Mouse (Mus musculus) MEL (cell line): Measurements from ENCODE around the gene Nkx6-1.

Source experiments
- BHLHE40 ChIP-seq: IDR thresholded peaks from 2 replicates; pipeline ENCODE4 v1.6.1; 2012; ENCODE audit warnings: low read depth, mild to moderate bottlenecking, inconsistent platforms, low read length, improper control_type of control experiment, borderline replicate concordance
- CTCF ChIP-seq, 3 experiments: IDR thresholded peaks in 2 of 3; conservative IDR thresholded peaks in 1 of 3; 2 replicates each; pipeline ENCODE4 v1.5.1; 2011 to 2012; ENCODE audit warnings: low read length in 3 of 3, low read depth in 2 of 3, mild to moderate bottlenecking in 2 of 3, improper control_type of control experiment in 1 of 3, inconsistent platforms in 1 of 3, mixed read lengths in 1 of 3, moderate library complexity in 1 of 3; ENCODE audit not compliant: control insufficient read depth in 1 of 3, insufficient read depth in 1 of 3, poor library complexity in 1 of 3, severe bottlenecking in 1 of 3
- ELF1 ChIP-seq: IDR thresholded peaks from 2 replicates; pipeline ENCODE4 v1.6.1; 2014; ENCODE audit warnings: low read depth, mild to moderate bottlenecking, inconsistent platforms, low read length, improper control_type of control experiment, moderate library complexity
- EP300 ChIP-seq, 2 experiments: IDR thresholded peaks; 2 replicates each; pipeline ENCODE4 v1.6.1; 2011; ENCODE audit warnings: improper control_type of control experiment in 2 of 2, low read length in 2 of 2, low read depth in 1 of 2, mild to moderate bottlenecking in 1 of 2
- GABPA ChIP-seq: IDR thresholded peaks from 2 replicates; pipeline ENCODE4 v1.6.1; 2012; ENCODE audit warnings: low read depth, mild to moderate bottlenecking, inconsistent platforms, low read length, improper control_type of control experiment, moderate library complexity
- HCFC1 ChIP-seq: IDR thresholded peaks from 2 replicates; pipeline ENCODE4 v1.6.1; 2012; ENCODE audit warnings: low read depth, mild to moderate bottlenecking, inconsistent platforms, low read length, improper control_type of control experiment, moderate library complexity
- MAX ChIP-seq: IDR thresholded peaks from 2 replicates; pipeline ENCODE4 v1.6.1; 2011; ENCODE audit warnings: low read length, improper control_type of control experiment
- MEF2A ChIP-seq: IDR thresholded peaks from 2 replicates; pipeline ENCODE4 v1.6.1; 2014; ENCODE audit warnings: low read depth, mild to moderate bottlenecking, inconsistent platforms, low read length, improper control_type of control experiment; ENCODE audit not compliant: poor library complexity, insufficient replicate concordance, severe bottlenecking; ENCODE audit errors: extremely low read depth
- POLR2A ChIP-seq, 2 experiments: IDR thresholded peaks; 2 replicates each; pipeline ENCODE4 v1.6.1; 2011 to 2012; ENCODE audit warnings: low read length in 2 of 2, mild to moderate bottlenecking in 2 of 2, control low read depth in 1 of 2, improper control_type of control experiment in 1 of 2, low read depth in 1 of 2, moderate library complexity in 1 of 2; ENCODE audit not compliant: control insufficient read depth in 1 of 2, insufficient read depth in 1 of 2, poor library complexity in 1 of 2
- POLR2AphosphoS5 ChIP-seq: IDR thresholded peaks from 2 replicates; pipeline ENCODE4 v1.6.1; 2012; ENCODE audit warnings: low read depth, borderline replicate concordance, mild to moderate bottlenecking, inconsistent platforms, low read length, moderate library complexity, mixed read lengths
- RCOR1 ChIP-seq: IDR thresholded peaks from 2 replicates; pipeline ENCODE4 v1.6.1; 2012; ENCODE audit warnings: low read depth, mild to moderate bottlenecking, inconsistent platforms, low read length, improper control_type of control experiment
- ZMIZ1 ChIP-seq: IDR thresholded peaks from 2 replicates; pipeline ENCODE4 v1.6.1; 2012; ENCODE audit warnings: low read depth, mild to moderate bottlenecking, inconsistent platforms, low read length, improper control_type of control experiment, moderate library complexity

DNA sequence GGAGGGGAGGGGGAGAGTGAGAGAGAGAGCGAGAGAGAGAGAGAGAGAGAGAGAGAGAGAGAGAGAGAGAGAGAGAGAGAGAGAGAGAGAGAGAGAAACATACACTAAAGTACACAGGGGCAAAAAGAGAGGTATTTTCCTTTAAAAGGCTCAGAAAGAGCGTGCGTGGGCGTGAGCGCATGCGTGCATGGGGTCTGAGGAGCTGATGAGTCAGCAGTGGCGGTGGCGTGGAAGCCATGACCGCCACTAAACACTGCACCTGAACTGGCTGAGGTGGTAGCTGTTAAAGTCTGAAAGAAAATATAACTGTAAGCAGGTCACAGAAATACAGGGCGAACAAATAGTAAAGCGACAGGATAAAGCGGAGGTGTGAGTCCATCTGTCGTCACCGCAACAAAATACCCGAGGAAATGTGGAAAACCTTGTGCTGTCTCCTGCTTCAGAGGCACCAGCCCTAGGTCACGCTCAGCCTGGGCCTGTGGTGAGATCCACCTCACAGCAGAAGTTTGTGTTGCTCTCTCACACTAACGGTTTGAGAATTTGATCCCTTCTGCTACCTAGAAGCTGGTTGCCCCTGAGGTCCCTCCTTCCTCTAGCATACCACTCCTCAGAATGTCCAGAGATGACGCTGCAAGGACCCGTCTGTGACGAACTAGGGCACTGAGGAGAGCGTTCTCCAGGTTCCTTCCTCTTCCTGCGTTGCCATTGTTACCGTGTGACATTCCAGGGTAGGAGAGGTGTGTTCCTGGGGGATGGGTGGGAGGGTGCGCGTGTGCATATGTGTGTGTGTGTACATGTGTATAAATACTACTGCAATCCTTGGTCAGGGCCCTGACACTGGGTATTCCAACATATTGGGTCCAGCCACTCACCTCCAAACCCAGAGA is 38.8 kb upstream of the Nkx6-1 start:
- TF ChIP-seq MEF2A, result no peak
- no peak for TF ChIP-seq HCFC1
- no peak for TF ChIP-seq BHLHE40
- no peak for TF ChIP-seq POLR2A (IDR thresholded peaks at IDR 0.05; ENCODE audit: control insufficient read depth in 1 of 2, insufficient read depth in 1 of 2, low read depth in 1 of 2, low read length in 2 of 2, poor library complexity in 1 of 2)
- TF ChIP-seq ELF1, result no peak
- TF ChIP-seq RCOR1, result no peak
- TF ChIP-seq ZMIZ1, result no peak
- no peak for TF ChIP-seq CTCF (IDR thresholded peaks at IDR 0.05 in 2 of 3, conservative IDR thresholded peaks at IDR 0.05 in 1 of 3; ENCODE audit: control insufficient read depth in 1 of 3, insufficient read depth in 1 of 3, low read depth in 2 of 3, low read length in 3 of 3, poor library complexity in 1 of 3, severe bottlenecking in 1 of 3)
- TF ChIP-seq POLR2AphosphoS5, result no peak
- no peak for TF ChIP-seq MAX
- no peak for TF ChIP-seq GABPA
- no peak for TF ChIP-seq EP300 (IDR thresholded peaks at IDR 0.05; ENCODE audit: low read depth in 1 of 2, low read length in 2 of 2)
